Mouse (Mus musculus) neutrophil, adult 5-6 weeks (primary cell): ENCODE measurements around the gene Prdx3. TPM values are rescaled to one million over a fixed set of nuclear protein-coding genes. Genes with fewer than 3 reads are reported as not detected.
"Not testable (repeated sequence)": the region's sequence is repeated elsewhere in the genome, so short reads cannot be mapped to it uniquely, and the experiment has no call there.

ENCODE experiments used
- ATAC-seq: fragments of 151-379, 151-347 bp; 2 replicates; pipeline ENCODE4 v1.8.0; 2017; ENCODE audit warnings: mild to moderate bottlenecking, moderate TSS enrichment; ENCODE audit not compliant: insufficient number of reproducible peaks, poor library complexity, low FRiP score, severe bottlenecking; ENCODE audit errors: extremely low read depth
- total RNA-seq: library from RNA; stranded (forward); fragments of 200-1000 nt; gene quantifications from 2 replicates; pipeline ENCODE4 v1.2.3, GENCODE M21; 2017

Prdx3 gene
- total RNA-seq, 1 experiment from 2014 or later: 22.7 TPM

DNA sequence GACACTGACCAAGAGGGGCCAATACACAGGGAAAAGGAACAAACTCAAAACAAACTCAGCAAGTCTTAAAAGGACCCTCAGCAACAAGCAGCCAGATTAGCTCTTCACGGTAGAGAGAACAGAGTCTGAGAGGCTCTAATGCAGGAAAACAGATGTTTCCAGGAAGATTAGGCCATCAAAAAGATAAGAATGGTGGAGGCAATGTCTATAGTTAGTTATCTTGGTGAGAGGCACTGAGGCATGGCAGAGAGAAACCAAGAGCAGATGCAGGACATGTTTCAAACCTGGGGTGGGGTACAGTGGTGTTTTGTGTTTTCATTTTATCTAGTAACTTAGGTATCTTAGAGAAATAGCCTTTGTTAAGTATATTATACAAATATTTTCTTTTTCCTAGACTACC is 2.1 kb downstream of the Prdx3 start:
- no peak for ATAC-seq

- ATAC-seq: no peak
These were observed 3.0 kb downstream of the Prdx3 start for GRCm38 (mm10) chr19:60871366-60871765.

GRCm38 (mm10) chr19:60870489-60870888 is 3.9 kb downstream of the Prdx3 start:
- no peak for ATAC-seq

GRCm38 (mm10) chr19:60866169-60866568 is 8.2 kb downstream of the Prdx3 start:
- not testable (repeated sequence) for ATAC-seq

- peak; percentile 99 for ATAC-seq
These were observed 13.3 kb downstream of the Prdx3 start, which contains the start of gene Sfxn4 for GRCm38 (mm10) chr19:60860868-60861700. Gene Sfxn4, minus strand, starts transcription at chr19:60861479.

GRCm38 (mm10) chr19:60845731-60846130 is 28.6 kb downstream of the Prdx3 start:
- no peak for ATAC-seq

GRCm38 (mm10) chr19:60843324-60843723 is 31.0 kb downstream of the Prdx3 start:
- no peak for ATAC-seq

DNA sequence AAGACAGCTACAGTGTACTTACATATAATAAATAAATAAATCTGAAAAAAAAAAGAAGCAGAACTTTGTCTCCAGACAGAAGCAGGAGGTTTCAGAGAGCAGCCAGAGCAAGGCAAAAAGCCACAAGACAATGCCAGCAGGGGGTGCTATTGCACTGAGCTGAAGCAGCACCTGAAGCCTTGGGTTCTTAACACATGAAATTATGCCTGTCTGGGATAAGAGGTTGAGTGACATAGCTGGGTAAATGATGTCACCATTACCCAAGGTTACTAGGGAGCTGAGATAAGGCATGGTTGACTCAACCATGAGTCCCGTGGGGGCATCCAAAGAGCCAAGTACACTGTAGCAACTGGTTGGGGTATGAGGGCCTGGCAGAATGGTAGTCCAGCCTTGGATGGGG is 36.6 kb downstream of the Prdx3 start:
- ATAC-seq: peak; percentile 87

- ATAC-seq: peak; percentile 99
These were observed 55.7 kb downstream of the Prdx3 start for GRCm38 (mm10) chr19:60818677-60819076.

Other genes starting within 250 kb of the Prdx3 start
- gene Nanos1, start 118.6 kb downstream of the Prdx3 start, total RNA-seq: 2.7 and 3.7 TPM in 2 replicates
- 236 and 241 TPM in 2 replicates for gene Eif3a, start 83.9 kb downstream of the Prdx3 start, total RNA-seq
- 33.8 and 34.8 TPM in 2 replicates for gene Fam45a, start 63.0 kb downstream of the Prdx3 start, total RNA-seq
- gene Sfxn4, start 13.1 kb downstream of the Prdx3 start, total RNA-seq: 6.0 and 8.4 TPM in 2 replicates
- 18.9 and 19.2 TPM in 2 replicates for gene Grk5, start 15.2 kb upstream of the Prdx3 start, total RNA-seq